Mouse (Mus musculus) left cerebral cortex, adult 18-20 months (tissue): ENCODE measurements around the gene Gpr63. TPM values are rescaled to one million over a fixed set of nuclear protein-coding genes. Genes with fewer than 3 reads are reported as not detected.
"Not testable (repeated sequence)": the region's sequence is repeated elsewhere in the genome, so short reads cannot be mapped to it uniquely, and the experiment has no call there.

Source experiments
- DNase-seq, 2 experiments: peaks; one replicate each; pipeline ENCODE4 v3.0.0; 2021 to 2022; ENCODE audit warnings: low spot score in 2 of 2, mixed read lengths in 1 of 2
- total RNA-seq, 2 experiments: library from RNA; stranded (reverse); gene quantifications; 2 replicates each; pipeline ENCODE4 v1.2.3; 2021

The Gpr63 gene
- total RNA-seq, 2 experiments from 2014 or later: 16.0 to 17.5 TPM

DNA sequence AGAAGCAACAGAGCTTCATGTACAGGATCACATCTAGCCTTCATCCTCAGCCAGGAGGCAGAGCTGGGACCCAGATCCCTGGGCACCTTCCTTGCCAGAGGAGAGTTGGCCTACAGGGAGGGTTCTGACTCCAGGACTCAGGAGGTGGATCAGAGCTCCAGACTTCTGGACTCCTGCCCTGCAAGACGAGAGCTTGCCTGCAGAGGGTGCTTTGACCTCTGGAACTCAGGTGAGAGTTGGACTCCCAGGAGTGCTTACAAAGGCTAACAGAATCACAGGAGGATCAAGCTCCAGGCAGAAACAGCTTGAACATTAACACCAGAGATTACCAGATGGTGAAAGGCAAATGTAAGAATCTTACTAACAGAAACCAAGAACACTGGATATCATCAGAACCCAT, 89.3 kb downstream of the Gpr63 start:
- DNase-seq: not testable (repeated sequence)

Other genes starting within 250 kb of the Gpr63 start
- 10 to 100 TPM; 14.4 to 15.3 TPM for gene Klhl32, start 115.3 kb upstream of the Gpr63 start, total RNA-seq
- gene Ndufaf4, start 68.3 kb upstream of the Gpr63 start, total RNA-seq: 10 to 100 TPM; 34.7 to 36.0 TPM